In genomic region chr11:109722711-109723110, GRCm38 (mm10) we compare ENCODE assay signal across 8 mouse cellular contexts. TPM values are rescaled to one million over a fixed set of nuclear protein-coding genes. Genes with fewer than 3 reads are reported as not detected.
DNase-seq lines count a peak whose midpoint lies in the region; ATAC-seq lines count a peak whose summit lies in the region.

No protein-coding gene starts in this region.

- H3K27me3 ChIP-seq in liver, embryonic 15.5 days, result peaks cover 33% of the 10 kb centered on the region

- ATAC-seq in common myeloid progenitor, adult 5-6 weeks (replicated peaks; ENCODE audit: low read depth, poor library complexity, severe bottlenecking), result peak; percentile 29; the same call in 1 of the 2 replicates
- ATAC-seq in liver, embryonic 15.5 days (ENCODE audit: insufficient read depth), result no peak
- no peak for ATAC-seq in erythroblast, adult 5-6 weeks (replicated peaks; ENCODE audit: low FRiP score, poor library complexity, severe bottlenecking)

- H3K27ac ChIP-seq in liver, embryonic 15.5 days (replicated peaks), result no peak overlapping the region; the same call in 1 of the 2 replicates

- no peaks in the 10 kb centered on the region for H3K9me3 ChIP-seq in liver, embryonic 15.5 days (replicated peaks)

- WGBS in liver, embryonic 15.5 days (ENCODE audit: insufficient replicate concordance), result 12% methylated on average over 4 of the region's 4 CpGs

- no peaks in the 10 kb centered on the region for H3K36me3 ChIP-seq in liver, embryonic 15.5 days (replicated peaks)

- H3K9ac ChIP-seq in liver, embryonic 15.5 days, result no peak overlapping the region

- H3K4me2 ChIP-seq in liver, embryonic 15.5 days, result peak overlapping the region; percentile 54

- peak; percentile 34 to 65 for DNase-seq in adrenal gland, adult (ENCODE audit: inconsistent age in 2 of 2, low spot score in 1 of 2)
- no peak for DNase-seq in adrenal gland, postnatal 25 days
- peak; percentile 67 for DNase-seq in heart, postnatal 25 days (ENCODE audit: low spot score)
- no peak for DNase-seq in embryo, embryonic 10 days (ENCODE audit: low spot score)
- no peak for DNase-seq in layer of hippocampus, adult 9-10 months (ENCODE audit: low spot score)

- intact Hi-C loops in heart, postnatal 25 days (cut with DNase I), result loop anchor here (5.0 kb wide), 1 partner anchor 70 kb away; no protein-coding TSS in a partner anchor

- no peak overlapping the region for H3K4me3 ChIP-seq in liver, embryonic 15.5 days (replicated peaks)

- H3K4me1 ChIP-seq in liver, embryonic 15.5 days (replicated peaks), result no peaks in the 10 kb centered on the region

RNA-seq across cellular contexts. Expression of gene Fam20a, which starts 0.6 kb away (rescaled TPM):
- total RNA-seq in adrenal gland, postnatal 25 days (2021), result 3.4 and 3.7 TPM in 2 replicates
- not detected in 2 replicates for total RNA-seq in common myeloid progenitor, adult 5-6 weeks (2017)
- 1 to 10 TPM; 4.3 to 4.9 TPM for total RNA-seq in heart, postnatal 25 days (2021)
- polyA plus RNA-seq in liver, embryonic 15.5 days (2015; fragmentation: Nextera tagmentation; extraction: Ambion mirVana), result 6.7 and 8.6 TPM in 2 replicates
- total RNA-seq in erythroblast, adult 5-6 weeks (2015; ENCODE audit: low replicate concordance), result not detected in 2 replicates
- total RNA-seq in erythroblast, adult 5-6 weeks (2017; ENCODE audit: low replicate concordance), result not detected in 2 replicates

Comparison
In these comparisons a context has a peak if more than half of its experiments do, and no peak if none do; other contexts are left out.
1. DNase-seq: peak in adrenal gland, adult (2 of 2) and heart, postnatal 25 days (single experiment); none in adrenal gland, postnatal 25 days (single experiment), embryo, embryonic 10 days (single experiment) and layer of hippocampus, adult 9-10 months (single experiment).